Mouse (Mus musculus) kidney, adult 9 months (tissue): ENCODE results near the gene Ngef.
"Not testable (repeated sequence)": the region's sequence is repeated elsewhere in the genome, so short reads cannot be mapped to it uniquely, and the experiment has no call there.

Experiments
- DNase-seq: peaks from one replicate; pipeline ENCODE4 v3.0.0; 2022

Gene Ngef

DNA sequence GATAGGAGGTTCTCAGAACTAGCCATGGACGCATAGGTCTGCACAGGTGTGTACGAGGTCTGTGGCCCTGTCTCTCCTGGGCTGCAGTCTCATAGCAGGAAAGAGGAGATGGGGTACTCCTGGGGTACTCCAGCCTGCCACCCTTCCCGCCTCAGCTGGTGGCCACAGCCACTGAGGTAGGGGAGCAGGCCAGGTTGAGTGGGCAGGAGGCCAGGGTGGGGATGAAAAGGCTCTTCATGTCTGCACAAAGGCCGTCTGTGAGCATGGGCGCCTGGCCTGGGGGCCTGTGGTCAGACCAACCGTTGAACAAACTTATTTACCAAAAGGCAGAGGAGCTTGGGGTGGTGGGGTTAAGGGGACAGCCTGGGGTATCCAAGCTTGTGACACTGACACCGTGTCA lies 101.8 kb downstream of the Ngef start:
- no peak for DNase-seq

DNA sequence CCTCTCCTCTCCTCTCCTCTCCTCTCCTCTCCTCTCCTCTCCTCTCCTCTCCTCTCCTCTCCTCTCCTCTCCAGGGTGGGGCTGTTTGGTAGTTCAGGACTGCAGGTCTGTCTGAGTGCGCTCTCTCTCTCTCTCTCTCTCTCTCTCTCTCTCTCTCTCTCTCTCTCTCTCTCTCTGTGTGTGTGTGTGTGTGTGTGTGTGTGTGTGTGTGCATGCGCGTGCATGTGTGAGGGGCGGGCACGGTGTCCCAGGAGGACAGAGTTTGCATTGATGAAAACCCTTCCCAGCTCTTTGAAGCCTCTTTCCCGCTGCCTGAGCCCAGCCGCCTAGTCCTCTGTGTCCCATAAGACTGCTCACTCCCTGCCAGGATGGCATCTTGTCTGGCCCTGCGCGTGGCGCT lies 103.7 kb downstream of the Ngef start, which contains the start of gene Snorc:
Gene Snorc (plus strand): TSS at position 301 of the 400 bp plus-strand sequence.
- DNase-seq, result not testable (repeated sequence)

DNA sequence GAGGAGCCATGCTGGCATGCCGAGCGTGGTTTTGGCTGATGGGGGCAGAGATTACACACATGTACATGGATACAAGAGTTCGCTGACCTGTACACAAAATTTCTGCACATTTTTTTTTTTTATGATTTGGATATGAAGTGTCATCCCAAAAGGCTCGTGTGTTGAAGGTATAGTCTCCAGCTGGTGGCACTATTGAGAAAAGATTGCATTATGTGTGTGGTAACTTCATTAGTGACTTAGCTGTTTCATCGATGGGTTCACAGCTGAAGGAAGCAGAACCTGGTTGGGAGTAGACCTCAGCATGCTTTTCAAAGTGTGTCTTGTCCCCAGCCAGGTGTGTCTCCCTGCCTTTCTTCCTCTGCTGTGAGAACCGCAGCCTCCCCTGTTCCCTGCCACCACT lies 105.3 kb downstream of the Ngef start:
- DNase-seq, result no peak

DNA sequence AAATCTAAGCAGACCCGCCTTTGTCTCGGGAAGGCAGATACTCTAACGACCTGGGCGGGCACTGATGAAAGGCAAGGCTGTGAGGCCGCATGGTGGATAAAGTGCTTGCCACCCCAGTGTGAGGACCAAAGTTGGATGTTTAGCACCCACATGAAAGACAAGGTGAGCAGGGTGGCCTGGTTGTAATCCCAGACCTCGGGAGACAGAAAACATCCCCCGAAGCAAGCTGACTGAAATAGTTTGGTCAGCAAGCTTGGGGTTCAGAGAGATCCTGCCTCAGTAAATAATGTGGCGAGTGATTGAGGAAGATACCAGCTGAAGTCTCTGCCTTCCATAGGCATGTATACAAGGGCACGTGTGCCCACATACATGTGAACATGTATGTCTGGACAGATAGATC lies 106.2 kb downstream of the Ngef start:
- no peak for DNase-seq

DNA sequence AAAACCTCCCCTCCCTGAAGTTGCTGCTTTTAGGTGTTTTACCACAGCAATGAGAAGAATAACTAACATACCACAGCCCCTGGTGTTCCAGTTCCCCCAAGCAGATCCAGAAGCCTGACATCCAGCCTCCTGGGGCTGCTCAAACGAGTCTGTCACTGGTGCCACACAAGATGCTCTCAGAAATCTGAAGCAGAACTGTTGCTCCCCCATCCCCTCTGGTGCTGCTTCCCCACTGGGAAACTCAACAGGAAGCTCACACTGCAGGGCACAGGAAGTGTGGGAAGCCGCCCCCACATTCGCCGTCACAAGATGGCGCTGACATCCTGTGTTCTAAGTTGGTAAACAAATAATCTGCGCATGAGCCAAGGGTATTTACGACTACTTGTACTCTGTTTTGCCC lies 113.8 kb downstream of the Ngef start:
- DNase-seq, result not testable (repeated sequence)

DNA sequence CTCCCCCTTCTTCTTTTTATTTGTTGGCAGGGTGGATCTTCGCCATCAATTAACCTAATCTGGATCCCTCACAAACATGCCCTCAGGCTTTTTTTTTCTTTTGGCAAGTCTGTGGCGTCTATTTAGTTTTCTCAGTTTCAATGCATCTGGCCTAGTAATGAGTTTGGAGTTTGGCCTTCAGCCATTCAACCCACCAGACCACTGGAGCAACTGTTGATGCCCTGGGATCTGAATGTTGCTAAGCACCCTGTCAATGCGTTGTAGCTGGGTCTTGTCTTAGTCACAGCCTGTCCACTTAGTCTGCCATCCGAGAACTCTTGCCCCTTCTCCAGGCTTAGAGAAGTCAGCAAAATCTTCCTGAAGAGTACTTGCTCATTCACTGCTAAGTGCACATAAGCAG lies 115.6 kb downstream of the Ngef start:
- DNase-seq, result no peak

DNA sequence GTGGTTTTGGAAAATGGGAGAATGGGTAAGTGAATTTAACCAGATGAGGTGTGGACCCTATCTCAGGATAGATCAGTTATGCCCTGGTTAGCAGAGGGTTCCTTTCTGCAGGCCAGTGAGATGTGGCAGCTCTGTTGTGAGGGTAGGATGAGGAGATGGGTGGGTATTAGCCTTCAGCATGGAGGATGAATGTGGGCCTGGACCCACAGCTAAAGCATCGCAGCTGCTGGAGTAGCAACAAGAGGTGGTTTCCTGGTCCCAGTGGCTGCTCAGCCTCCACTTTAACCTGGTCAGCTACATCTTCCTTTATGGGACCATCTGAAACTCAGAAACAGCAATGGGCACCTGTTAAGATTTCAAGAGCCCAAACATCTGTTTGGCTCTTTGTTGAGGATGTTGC lies 117.2 kb downstream of the Ngef start:
- no peak for DNase-seq

DNA sequence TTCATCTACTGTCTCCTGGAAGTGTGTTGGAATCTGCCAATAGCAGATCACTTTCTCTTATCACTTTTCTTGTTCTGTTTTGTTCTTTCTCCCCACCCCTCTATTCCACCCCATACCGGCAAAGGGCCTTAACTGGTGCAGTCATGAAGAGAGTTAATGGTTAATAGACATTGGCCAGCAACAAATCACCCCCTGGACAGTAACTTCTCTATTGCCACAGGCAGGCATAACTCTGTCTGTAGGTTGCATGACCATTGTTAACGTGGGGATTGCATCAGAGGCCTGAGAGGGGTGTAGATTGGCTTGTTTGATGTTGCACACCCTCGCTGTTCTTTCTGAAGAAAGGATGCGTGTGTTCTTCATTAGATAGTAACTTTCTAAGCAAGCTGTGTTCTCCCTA lies 124.2 kb downstream of the Ngef start:
- peak; percentile 43 for DNase-seq

DNA sequence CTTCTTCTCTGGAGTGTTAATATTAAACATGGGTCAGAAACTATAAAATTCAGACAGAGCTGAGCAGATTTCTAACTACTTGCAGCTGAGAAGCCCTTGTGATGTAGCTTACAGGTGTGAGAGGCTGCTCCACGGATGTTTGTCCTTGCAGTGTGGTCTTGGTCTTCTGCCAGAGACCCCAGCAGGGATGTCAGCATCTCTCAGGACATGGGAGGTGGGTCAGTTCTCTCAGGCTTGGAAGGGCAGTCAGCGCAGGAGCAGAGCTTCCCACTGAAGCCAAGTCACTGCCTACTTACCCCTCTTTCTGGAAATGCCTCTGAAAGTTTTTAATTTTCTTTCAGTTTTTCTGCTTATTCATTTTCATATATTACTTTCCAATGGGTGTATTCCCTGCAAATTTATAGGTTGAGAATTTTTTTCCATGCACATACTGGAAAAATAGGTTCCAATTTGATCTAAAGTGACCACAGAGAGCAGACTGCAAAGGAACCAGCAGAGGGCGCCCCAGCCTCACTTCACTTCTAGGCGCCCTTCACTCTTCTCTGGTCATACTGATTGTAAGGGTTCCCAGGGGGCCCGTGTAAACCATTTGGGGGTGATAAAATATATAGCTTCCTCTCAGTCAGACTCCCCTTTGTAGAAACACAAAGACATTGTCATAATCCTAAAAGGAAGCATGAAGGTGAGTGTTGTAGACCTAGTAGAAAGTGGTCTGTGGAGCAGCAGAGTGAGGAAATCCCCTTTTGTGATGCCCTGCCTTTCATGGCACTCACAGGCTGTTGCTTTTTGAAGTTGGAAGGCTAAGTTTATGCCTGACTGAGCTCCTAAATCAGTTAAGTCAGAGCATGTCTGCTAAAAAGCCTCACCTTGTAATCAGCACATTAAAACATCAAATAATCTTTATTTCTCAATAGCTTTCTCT lies 126.2 kb downstream of the Ngef start:
- peak; percentile 60 for DNase-seq

DNA sequence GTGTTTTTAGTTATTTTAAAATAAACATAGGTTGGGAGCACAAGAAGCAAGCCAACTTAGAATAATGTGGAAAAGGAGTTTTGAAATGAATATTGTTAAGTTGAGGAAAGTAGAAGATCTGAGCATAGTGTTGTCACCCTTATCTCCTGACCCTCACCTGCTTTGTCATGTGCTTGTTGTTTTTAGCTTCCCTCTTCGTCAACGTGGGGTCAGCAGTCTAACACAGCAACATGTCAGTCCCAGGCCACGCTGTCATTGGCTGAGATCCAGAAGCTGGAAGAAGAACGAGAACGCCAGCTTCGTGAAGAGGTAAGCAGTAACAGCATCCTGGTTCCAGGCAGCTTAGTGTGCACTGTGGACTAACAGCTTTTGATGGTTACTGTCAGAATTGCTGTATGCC lies 137.1 kb downstream of the Ngef start:
- no peak for DNase-seq

DNA sequence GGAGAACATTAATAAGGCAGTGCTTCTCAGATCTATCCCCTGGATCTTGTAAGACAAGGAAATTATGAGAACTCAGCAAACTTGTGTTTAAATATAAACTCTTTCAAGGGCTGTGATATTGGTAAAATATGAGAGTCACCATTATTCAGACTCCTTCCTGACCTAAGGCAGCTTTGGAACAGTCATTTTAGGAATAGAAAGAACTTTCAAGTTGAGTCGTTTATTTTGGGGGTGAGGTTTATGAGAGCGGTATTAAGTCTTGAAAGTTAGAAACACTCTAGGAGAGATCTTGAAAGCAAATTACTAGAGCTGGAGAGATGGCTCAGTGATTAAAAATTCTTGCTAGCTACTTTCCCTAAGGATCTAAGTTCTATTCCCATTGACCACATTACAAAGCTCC lies 138.5 kb downstream of the Ngef start:
- no peak for DNase-seq
